Mouse (Mus musculus) forebrain, embryonic 12.5 days (tissue): ENCODE measurements around the gene Prcd. TPM values are rescaled to one million over a fixed set of nuclear protein-coding genes. Genes with fewer than 3 reads are reported as not detected.

Experiments
- polyA plus RNA-seq: library from polyadenylated mRNA; unstranded; fragments of >200 nt; fragmentation: Nextera tagmentation; extraction: Ambion mirVana; gene quantifications from 2 replicates; pipeline ENCODE4 v1.2.1, GENCODE M21; 2016

Prcd gene
- polyA plus RNA-seq, 1 experiment from 2014 or later: 1.3 TPM

Other genes starting within 250 kb of the Prcd start
- 23.3 and 36.8 TPM in 2 replicates for gene Rnf157, start 240.5 kb upstream of the Prcd start, polyA plus RNA-seq
- 50.9 and 59.6 TPM in 2 replicates for gene Ubald2, start 219.4 kb upstream of the Prcd start, polyA plus RNA-seq
- not detected in 2 replicates for gene Qrich2, start 187.3 kb upstream of the Prcd start, polyA plus RNA-seq
- gene Prpsap1, start 159.3 kb upstream of the Prcd start, polyA plus RNA-seq: 174 and 176 TPM in 2 replicates
- 2.0 and 3.3 TPM in 2 replicates for gene Sphk1, start 122.6 kb upstream of the Prcd start, polyA plus RNA-seq
- gene Ube2o, start 72.1 kb upstream of the Prcd start, polyA plus RNA-seq: 12.5 and 17.3 TPM in 2 replicates
- gene Aanat, start 67.1 kb upstream of the Prcd start, polyA plus RNA-seq: 0.24 TPM in 1 of 2 replicates, not detected in the other
- gene Rhbdf2, start 26.5 kb upstream of the Prcd start, polyA plus RNA-seq: 1.4 and 1.9 TPM in 2 replicates
- gene Cygb, start 779 bp downstream of the Prcd start, polyA plus RNA-seq: 4.2 and 4.3 TPM in 2 replicates
- not detected in 2 replicates for gene St6galnac1, start 122.0 kb downstream of the Prcd start, polyA plus RNA-seq
- 22.5 and 25.9 TPM in 2 replicates for gene Mxra7, start 174.5 kb downstream of the Prcd start, polyA plus RNA-seq
- gene Mettl23, start 189.7 kb downstream of the Prcd start, polyA plus RNA-seq: 65.5 and 65.8 TPM in 2 replicates
- gene Jmjd6, start 189.9 kb downstream of the Prcd start, polyA plus RNA-seq: 87.8 and 93.5 TPM in 2 replicates
- 33.7 and 40.2 TPM in 2 replicates for gene Mfsd11, start 198.9 kb downstream of the Prcd start, polyA plus RNA-seq
- 902 and 945 TPM in 2 replicates for gene Srsf2, start 199.6 kb downstream of the Prcd start, polyA plus RNA-seq